Mouse (Mus musculus): ENCODE results near the gene Timm23. TPM values are rescaled to one million over a fixed set of nuclear protein-coding genes. Genes with fewer than 3 reads are reported as not detected.

Gene Timm23
- 158 and 183 TPM in 2 replicates for polyA plus RNA-seq (2012; rRNA removed)
- 301 and 309 TPM in 2 replicates for polyA plus RNA-seq (2014; fragmentation: Nextera tagmentation; extraction: Ambion mirVana)

- Histone ChIP-seq H3K4me1 (ENCODE audit: control insufficient read depth, insufficient read depth, low read length) (peaks cover 17% of the 10 kb centered on the region), H3K27ac (replicated peaks; ENCODE audit: low read depth, low read length) (peak within 1 kb of the TSS; percentile 71), H3K4me3 (replicated peaks; ENCODE audit: low read length) (peak within 1 kb of the TSS; percentile 99), H3K9me3 (ENCODE audit: control insufficient read depth, low read length) (no peaks in the 10 kb centered on the region), H3K9ac (ENCODE audit: low read depth, low read length, severe bottlenecking) (peak within 1 kb of the TSS; percentile 96), H3K36me3 (ENCODE audit: control insufficient read depth, insufficient read depth, low read length) (peaks cover 21% of the 10 kb centered on the region), H3K4me2 (replicated peaks; ENCODE audit: low read depth, low read length, severe bottlenecking) (peak within 1 kb of the TSS; percentile 80), H3K27me3 (ENCODE audit: control insufficient read depth, insufficient read depth, low read length) (no peaks in the 10 kb centered on the region)
- ATAC-seq (ENCODE audit: low FRiP score, low read depth) (peak; percentile 94), DNase-seq (ENCODE audit: low spot score) (peak; percentile 87)
- no peak for TF ChIP-seq POLR2A (IDR thresholded peaks at IDR 0.05; ENCODE audit: borderline replicate concordance, extremely low read depth, insufficient read depth, insufficient read length)
- under 1% methylated on average over 59 of the region's 77 CpGs for WGBS
Measured at GRCm38 (mm10) chr14:32201791-32202451, at the start of gene Timm23, which contains the start of gene Parg. Gene Timm23 (minus strand): TSS chr14:32201898. Gene Parg (plus strand): TSS chr14:32201949.

- 87% methylated on average over 6 of the region's 6 CpGs for WGBS
Measured at GRCm38 (mm10) chr14:32249616-32250015, 47.9 kb upstream of the Timm23 start.

GRCm38 (mm10) chr14:32246019-32246418, 44.3 kb upstream of the Timm23 start:
- ATAC-seq (ENCODE audit: low FRiP score, low read depth) (no peak), DNase-seq (ENCODE audit: low spot score) (no peak)
- H3K27ac ChIP-seq (replicated peaks; ENCODE audit: low read depth, low read length) = no peak overlapping the region
- no peaks in the 10 kb centered on the region for H3K4me1 ChIP-seq (ENCODE audit: control insufficient read depth, insufficient read depth, low read length)
- WGBS = 55% methylated on average over 2 of the region's 2 CpGs
- no peaks in the 10 kb centered on the region for H3K27me3 ChIP-seq (ENCODE audit: control insufficient read depth, insufficient read depth, low read length)
- no peak overlapping the region for H3K4me3 ChIP-seq (replicated peaks; ENCODE audit: low read length)
- H3K9me3 ChIP-seq (ENCODE audit: control insufficient read depth, low read length) = no peaks in the 10 kb centered on the region
- no peak overlapping the region for H3K4me2 ChIP-seq (replicated peaks; ENCODE audit: low read depth, low read length, severe bottlenecking)
- peaks cover 28% of the 10 kb centered on the region for H3K36me3 ChIP-seq (ENCODE audit: control insufficient read depth, insufficient read depth, low read length)
- no peak overlapping the region for H3K9ac ChIP-seq (ENCODE audit: low read depth, low read length, severe bottlenecking)
- TF ChIP-seq POLR2A (IDR thresholded peaks at IDR 0.05; ENCODE audit: borderline replicate concordance, extremely low read depth, insufficient read depth, insufficient read length) = no peak

More at GRCm38 (mm10) chr14:32249616-32250015, 47.9 kb upstream of the Timm23 start:
- no peaks in the 10 kb centered on the region for H3K27me3 ChIP-seq (ENCODE audit: control insufficient read depth, insufficient read depth, low read length)
- H3K4me2 ChIP-seq (replicated peaks; ENCODE audit: low read depth, low read length, severe bottlenecking) = no peak overlapping the region
- H3K4me3 ChIP-seq (replicated peaks; ENCODE audit: low read length) = no peak overlapping the region
- H3K9me3 ChIP-seq (ENCODE audit: control insufficient read depth, low read length) = no peaks in the 10 kb centered on the region
- H3K27ac ChIP-seq (replicated peaks; ENCODE audit: low read depth, low read length) = no peak overlapping the region
- peaks cover 21% of the 10 kb centered on the region for H3K36me3 ChIP-seq (ENCODE audit: control insufficient read depth, insufficient read depth, low read length)
- DNase-seq (ENCODE audit: low spot score) (no peak), ATAC-seq (ENCODE audit: low FRiP score, low read depth) (no peak)
- no peak overlapping the region for H3K9ac ChIP-seq (ENCODE audit: low read depth, low read length, severe bottlenecking)
- TF ChIP-seq POLR2A (IDR thresholded peaks at IDR 0.05; ENCODE audit: borderline replicate concordance, extremely low read depth, insufficient read depth, insufficient read length) = no peak
- H3K4me1 ChIP-seq (ENCODE audit: control insufficient read depth, insufficient read depth, low read length) = no peaks in the 10 kb centered on the region

GRCm38 (mm10) chr14:32242401-32242800, 40.7 kb upstream of the Timm23 start:
- no peak overlapping the region for H3K9ac ChIP-seq (ENCODE audit: low read depth, low read length, severe bottlenecking)
- H3K27me3 ChIP-seq (ENCODE audit: control insufficient read depth, insufficient read depth, low read length) = no peaks in the 10 kb centered on the region
- H3K9me3 ChIP-seq (ENCODE audit: control insufficient read depth, low read length) = no peaks in the 10 kb centered on the region
- 74% methylated on average over 4 of the region's 4 CpGs for WGBS
- no peak for ATAC-seq (ENCODE audit: low FRiP score, low read depth)
- H3K36me3 ChIP-seq (ENCODE audit: control insufficient read depth, insufficient read depth, low read length) = peaks cover 28% of the 10 kb centered on the region
- TF ChIP-seq POLR2A (IDR thresholded peaks at IDR 0.05; ENCODE audit: borderline replicate concordance, extremely low read depth, insufficient read depth, insufficient read length) = no peak
- no peak overlapping the region for H3K27ac ChIP-seq (replicated peaks; ENCODE audit: low read depth, low read length)
- H3K4me1 ChIP-seq (ENCODE audit: control insufficient read depth, insufficient read depth, low read length) = no peaks in the 10 kb centered on the region
- no peak overlapping the region for H3K4me3 ChIP-seq (replicated peaks; ENCODE audit: low read length)
- DNase-seq (ENCODE audit: low spot score) = no peak
- H3K4me2 ChIP-seq (replicated peaks; ENCODE audit: low read depth, low read length, severe bottlenecking) = no peak overlapping the region

- ATAC-seq (ENCODE audit: low FRiP score, low read depth) (no peak), DNase-seq (ENCODE audit: low spot score) (peak; percentile 70)
- no peak overlapping the region for H3K27ac ChIP-seq (replicated peaks; ENCODE audit: low read depth, low read length)
- no peak overlapping the region for H3K9ac ChIP-seq (ENCODE audit: low read depth, low read length, severe bottlenecking)
- TF ChIP-seq POLR2A (IDR thresholded peaks at IDR 0.05; ENCODE audit: borderline replicate concordance, extremely low read depth, insufficient read depth, insufficient read length) = no peak
- no peaks in the 10 kb centered on the region for H3K27me3 ChIP-seq (ENCODE audit: control insufficient read depth, insufficient read depth, low read length)
- WGBS = 3% methylated on average over 2 of the region's 2 CpGs
- peaks cover 21% of the 10 kb centered on the region for H3K36me3 ChIP-seq (ENCODE audit: control insufficient read depth, insufficient read depth, low read length)
- no peak overlapping the region for H3K4me3 ChIP-seq (replicated peaks; ENCODE audit: low read length)
- no peak overlapping the region for H3K4me2 ChIP-seq (replicated peaks; ENCODE audit: low read depth, low read length, severe bottlenecking)
- H3K9me3 ChIP-seq (ENCODE audit: control insufficient read depth, low read length) = no peaks in the 10 kb centered on the region
- no peaks in the 10 kb centered on the region for H3K4me1 ChIP-seq (ENCODE audit: control insufficient read depth, insufficient read depth, low read length)
Measured at GRCm38 (mm10) chr14:32228996-32229395, 27.3 kb upstream of the Timm23 start.
